Mouse (Mus musculus) testis, adult 2 months (tissue): ENCODE measurements at regions not wholly inside any gene's neighbourhood (a gene's known extent, or its start where the extent isn't known, plus 50 kb on each side); places are given as distances from the start of the nearest gene placed in this dataset.

Source experiments
- CTCF ChIP-seq: fragments of 200-500 bp; IDR thresholded peaks from 2 replicates; pipeline ENCODE4 v1.5.1; 2012; ENCODE audit warnings: low read depth, mild to moderate bottlenecking, inconsistent platforms, low read length, moderate library complexity; ENCODE audit not compliant: control insufficient read depth, insufficient read depth, insufficient replicate concordance
- POLR2A ChIP-seq: fragments of 200-500 bp; IDR thresholded peaks from 2 replicates; pipeline ENCODE4 v1.6.1; 2012; ENCODE audit warnings: low read depth, mild to moderate bottlenecking, inconsistent platforms, low read length, moderate library complexity; ENCODE audit not compliant: control insufficient read depth

DNA sequence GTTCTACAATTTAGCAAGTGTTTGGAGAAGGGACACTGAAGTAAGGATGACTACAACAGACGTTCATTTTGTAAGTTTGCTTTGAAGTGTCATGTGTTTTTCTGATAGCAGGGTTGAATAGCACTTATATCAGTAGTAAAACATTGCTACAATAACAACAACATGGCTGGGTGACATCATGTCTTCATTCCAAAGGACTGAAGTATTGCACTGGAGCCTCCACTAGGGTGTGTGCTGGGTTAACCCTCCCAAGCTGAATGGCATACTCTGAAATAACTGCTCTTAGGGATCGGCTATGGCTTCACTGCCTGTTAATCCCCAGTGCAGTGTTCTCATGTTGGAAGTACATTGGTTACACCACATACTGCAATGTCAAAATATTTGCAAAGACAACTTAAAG is 68.5 kb upstream of the Nxt1 start:
- no peak for TF ChIP-seq POLR2A
- TF ChIP-seq CTCF = no peak
